Comparison of ENCODE assay signal across 29 mouse cellular contexts in the genomic region with DNA sequence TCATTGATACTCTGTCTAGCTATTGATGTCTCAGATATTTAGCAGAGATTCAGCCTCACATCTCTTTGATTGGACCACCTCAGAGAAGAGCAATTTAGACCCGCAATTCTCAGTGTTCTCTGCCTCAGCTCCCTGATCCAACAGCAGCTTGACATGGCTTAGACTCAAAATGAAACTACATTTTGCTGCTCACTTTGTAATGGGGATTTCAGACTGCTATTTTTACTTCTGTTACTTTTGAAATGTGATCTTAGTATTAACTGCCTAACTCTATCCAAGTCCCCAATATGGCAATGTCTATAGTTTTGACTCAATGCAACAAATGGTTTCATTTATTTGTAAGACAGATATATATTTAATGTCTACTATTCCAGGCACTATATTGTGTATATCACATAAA.
"Had no signal": no experiment of that assay in that cellular context is flagged by ENCODE, and none has a peak within 500 bp of the region (broad histone marks: within the 10 kb centered on the region; RNA-seq: fewer than 3 reads in every experiment).

No protein-coding gene starts in this region.

- H3K9ac ChIP-seq: limb, embryonic 12.5 days; limb, embryonic 13.5 days; limb, embryonic 15.5 days; liver, embryonic 12.5 days; liver, embryonic 13.5 days; liver, embryonic 14.5 days; liver, embryonic 15.5 days; liver, postnatal 0 days; lung, embryonic 14.5 days; lung, embryonic 15.5 days; midbrain, embryonic 12.5 days; midbrain, embryonic 13.5 days; midbrain, embryonic 15.5 days had no signal

- DNase-seq: left cerebral cortex, postnatal 4 days; liver; liver, embryonic 13.5 days; liver, postnatal 0 days; lung, adult 18-20 months; lung, adult 2 months; lung, embryonic 14.5 days; lung, postnatal 10 days; lung, postnatal 14 days; lung, postnatal 36 days; lung, postnatal 4 days; midbrain, embryonic 14.5 days had no signal

- H3K27ac ChIP-seq: limb, embryonic 10.5 days; limb, embryonic 12.5 days; limb, embryonic 13.5 days; limb, embryonic 15.5 days; liver, embryonic 12.5 days; liver, embryonic 13.5 days; liver, embryonic 14.5 days; liver, embryonic 15.5 days; lung, embryonic 15.5 days; macrophage; midbrain, embryonic 10.5 days; midbrain, embryonic 12.5 days; midbrain, embryonic 13.5 days; midbrain, embryonic 15.5 days had no signal

- H3K36me3 ChIP-seq: limb, embryonic 10.5 days; limb, embryonic 12.5 days; limb, embryonic 13.5 days; limb, embryonic 15.5 days; liver, embryonic 12.5 days; liver, embryonic 13.5 days; liver, embryonic 15.5 days; lung, embryonic 15.5 days; midbrain, embryonic 10.5 days; midbrain, embryonic 12.5 days; midbrain, embryonic 13.5 days; midbrain, embryonic 15.5 days had no signal

- H3K4me1 ChIP-seq: limb, embryonic 10.5 days; limb, embryonic 12.5 days; limb, embryonic 13.5 days; limb, embryonic 15.5 days; liver, embryonic 12.5 days; liver, embryonic 13.5 days; liver, embryonic 15.5 days; megakaryocyte, embryonic 14.5 days; midbrain, embryonic 10.5 days; midbrain, embryonic 12.5 days; midbrain, embryonic 13.5 days; midbrain, embryonic 15.5 days had no signal

- H3K4me3 ChIP-seq: limb, embryonic 10.5 days; limb, embryonic 12.5 days; limb, embryonic 13.5 days; limb, embryonic 15.5 days; liver, embryonic 12.5 days; liver, embryonic 13.5 days; liver, embryonic 15.5 days; lung, embryonic 15.5 days; midbrain, embryonic 10.5 days; midbrain, embryonic 12.5 days; midbrain, embryonic 13.5 days; midbrain, embryonic 15.5 days; myocyte had no signal

- H3K27me3 ChIP-seq: limb, embryonic 12.5 days; limb, embryonic 13.5 days; limb, embryonic 15.5 days; liver, embryonic 12.5 days; liver, embryonic 13.5 days; liver, embryonic 15.5 days; lung, embryonic 15.5 days; megakaryocyte, embryonic 14.5 days; midbrain, embryonic 12.5 days; midbrain, embryonic 13.5 days; midbrain, embryonic 15.5 days had no signal

- H3K4me2 ChIP-seq: limb, embryonic 12.5 days; limb, embryonic 13.5 days; limb, embryonic 15.5 days; liver, embryonic 11.5 days; liver, embryonic 12.5 days; liver, embryonic 13.5 days; liver, embryonic 15.5 days; lung, embryonic 14.5 days; lung, embryonic 15.5 days; midbrain, embryonic 11.5 days; midbrain, embryonic 12.5 days; midbrain, embryonic 13.5 days; midbrain, embryonic 15.5 days had no signal

- H3K9me3 ChIP-seq: limb, embryonic 10.5 days; limb, embryonic 12.5 days; limb, embryonic 13.5 days; limb, embryonic 15.5 days; liver, embryonic 12.5 days; liver, embryonic 13.5 days; liver, embryonic 15.5 days; lung, embryonic 15.5 days; midbrain, embryonic 10.5 days; midbrain, embryonic 12.5 days; midbrain, embryonic 13.5 days; midbrain, embryonic 15.5 days had no signal
